Mouse (Mus musculus): Measurements from ENCODE around the gene 1810009A15Rik. TPM values are rescaled to one million over a fixed set of nuclear protein-coding genes. Genes with fewer than 3 reads are reported as not detected.

The 1810009A15Rik gene
- polyA plus RNA-seq, 1 experiment from 2014 or later = 76.8 TPM

DNA sequence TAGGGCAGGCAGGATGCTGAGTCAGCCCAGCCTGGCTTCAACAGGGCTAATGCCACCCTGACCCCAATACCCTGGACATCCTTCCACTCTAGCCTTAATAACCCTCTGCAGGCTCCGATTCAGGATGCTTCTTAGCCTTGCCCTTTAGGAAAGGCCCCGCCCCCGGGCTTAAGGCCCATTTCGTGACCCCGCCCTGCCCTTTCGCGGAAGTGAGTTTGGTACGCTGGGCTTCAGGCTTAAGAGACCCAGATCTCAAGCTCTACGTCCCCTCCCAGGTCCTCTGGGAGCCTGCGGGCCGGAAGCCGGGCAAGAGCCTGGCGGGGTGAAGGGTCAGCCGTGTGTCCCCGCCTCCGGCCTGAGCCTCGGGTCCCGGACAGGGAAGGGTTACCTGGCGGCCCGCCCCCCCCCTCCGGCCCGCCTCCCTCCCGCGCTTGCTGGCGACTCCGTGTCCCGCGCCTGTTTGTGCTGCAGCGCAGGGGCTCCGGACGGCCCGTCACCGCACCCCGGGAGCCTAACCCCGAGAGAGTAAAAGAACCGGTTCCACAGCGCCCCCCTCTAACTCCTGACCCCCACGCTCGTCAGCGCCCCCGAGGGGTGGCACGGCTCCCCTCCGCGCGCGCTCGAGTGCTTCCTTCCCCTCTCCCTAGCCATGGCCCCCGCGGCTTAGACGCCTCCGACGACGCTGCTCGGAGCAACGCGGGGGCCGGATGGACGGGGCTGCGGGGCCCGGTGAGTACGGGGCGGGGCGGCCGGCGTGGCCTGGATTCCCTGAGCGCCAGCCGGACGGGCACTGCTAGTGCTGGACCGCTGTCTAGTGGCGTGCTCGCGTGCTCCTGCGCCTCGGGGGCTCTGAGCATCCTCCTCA lies 40.8 kb downstream of the 1810009A15Rik start, which contains the start of the genes Rom1 and Eml3:
TSS of gene Rom1 (minus strand) at position 133 of the 865 bp plus-strand sequence.
TSS of gene Eml3 (plus strand) at position 329 of the 865 bp plus-strand sequence.
- peak; percentile 75 for ATAC-seq (ENCODE audit: insufficient number of reproducible peaks, low FRiP score, low TSS enrichment, low read depth)
- WGBS = under 1% methylated on average over 72 of the region's 74 CpGs
- peaks cover 29% of the 10 kb centered on the region for H3K4me1 ChIP-seq
- H3K4me2 ChIP-seq = peak within 1 kb of the TSS; percentile 74
- H3K36me3 ChIP-seq = peaks cover 46% of the 10 kb centered on the region
- peak within 1 kb of the TSS; percentile 84 for H3K4me3 ChIP-seq
- peak within 1 kb of the TSS; percentile 88 for H3K27ac ChIP-seq
- peak within 1 kb of the TSS; percentile 76 for H3K9ac ChIP-seq
- no peaks in the 10 kb centered on the region for H3K9me3 ChIP-seq
- no peaks in the 10 kb centered on the region for H3K27me3 ChIP-seq

GRCm38 (mm10) chr19:8930117-8930516 lies 41.5 kb downstream of the 1810009A15Rik start:
- Histone ChIP-seq H3K27ac (peak overlapping the region; percentile 88), H3K36me3 (peaks cover 52% of the 10 kb centered on the region)

DNA sequence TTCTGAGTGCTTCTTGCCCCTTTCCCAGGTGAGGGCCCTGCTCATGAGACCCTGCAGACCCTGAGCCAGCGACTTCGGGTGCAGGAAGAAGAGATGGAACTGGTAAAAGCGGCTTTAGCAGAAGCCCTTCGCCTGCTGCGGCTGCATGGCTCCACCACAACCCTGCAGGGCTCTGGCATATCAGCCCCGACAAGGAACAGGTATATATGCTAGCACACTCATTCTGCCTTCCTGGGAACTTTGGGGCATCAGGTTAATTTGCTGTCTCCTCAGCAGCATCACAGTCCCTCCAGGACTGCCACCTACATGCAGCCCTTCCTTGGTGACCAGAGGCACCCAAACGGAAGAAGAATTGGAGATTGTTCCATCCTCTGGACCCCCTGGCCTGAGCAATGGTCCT lies 42.1 kb downstream of the 1810009A15Rik start:
- H3K36me3 ChIP-seq = peaks cover 51% of the 10 kb centered on the region
- H3K4me3 ChIP-seq = peak overlapping the region; percentile 84
- WGBS = 74% methylated on average over 7 of the region's 7 CpGs
- H3K4me1 ChIP-seq = peaks cover 29% of the 10 kb centered on the region
- H3K4me2 ChIP-seq = peak overlapping the region; percentile 74
- H3K27ac ChIP-seq = no peak overlapping the region
- H3K27me3 ChIP-seq = no peaks in the 10 kb centered on the region
- no peak for ATAC-seq (ENCODE audit: insufficient number of reproducible peaks, low FRiP score, low TSS enrichment, low read depth)
- no peaks in the 10 kb centered on the region for H3K9me3 ChIP-seq
- peak overlapping the region; percentile 76; the same call in 1 of the 2 replicates for H3K9ac ChIP-seq

More at GRCm38 (mm10) chr19:8930117-8930516, 41.5 kb downstream of the 1810009A15Rik start:
- Histone ChIP-seq H3K4me2 (peak overlapping the region; percentile 74), H3K9ac (peak overlapping the region; percentile 76), H3K4me3 (peak overlapping the region; percentile 84), H3K4me1 (peaks cover 29% of the 10 kb centered on the region), H3K9me3 (no peaks in the 10 kb centered on the region), H3K27me3 (no peaks in the 10 kb centered on the region)
- no peak for ATAC-seq (ENCODE audit: insufficient number of reproducible peaks, low FRiP score, low TSS enrichment, low read depth)
- 7% methylated on average over 11 of the region's 11 CpGs for WGBS

DNA sequence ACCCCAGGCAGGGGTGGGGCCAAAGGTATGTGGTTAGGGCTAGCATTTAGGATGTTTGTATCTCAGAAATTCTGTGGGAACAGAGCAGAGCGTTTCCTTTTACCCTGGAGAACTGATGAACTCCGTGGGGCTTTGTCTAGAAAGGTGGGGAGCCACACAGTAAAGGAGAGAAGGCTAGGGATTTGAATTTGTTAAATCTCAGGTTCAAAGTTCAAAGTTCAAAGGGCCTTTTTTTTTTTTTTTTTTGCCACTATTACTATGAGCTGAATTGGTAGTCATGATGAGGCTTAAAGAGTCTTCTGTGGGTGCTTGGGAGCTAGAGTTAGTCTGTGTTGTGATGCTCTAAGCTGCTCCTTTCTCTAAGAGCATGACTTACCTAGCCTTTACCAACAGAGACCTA lies 48.1 kb downstream of the 1810009A15Rik start:
- 87% methylated on average over 2 of the region's 2 CpGs for WGBS
- Histone ChIP-seq H3K4me1 (peaks cover 12% of the 10 kb centered on the region), H3K9me3 (no peaks in the 10 kb centered on the region), H3K4me3 (no peak overlapping the region), H3K27me3 (no peaks in the 10 kb centered on the region), H3K36me3 (peaks cover 67% of the 10 kb centered on the region), H3K27ac (no peak overlapping the region), H3K4me2 (no peak overlapping the region), H3K9ac (no peak overlapping the region)
- no peak for ATAC-seq (ENCODE audit: insufficient number of reproducible peaks, low FRiP score, low TSS enrichment, low read depth)

Small RNA genes within 50 kb of the gene (microRNA-seq; reads per million reads assigned to microRNA genes)
- not detected for gene Mir5136

Other genes with a start within 250 kb of the 1810009A15Rik start
- gene Chrm1, start 225.1 kb upstream of the 1810009A15Rik start, polyA plus RNA-seq (2015; fragmentation: Nextera tagmentation; extraction: Ambion mirVana) = 0.18 and 0.19 TPM in 2 replicates
- 118 and 148 TPM in 2 replicates for gene Slc3a2, start 165.5 kb upstream of the 1810009A15Rik start, polyA plus RNA-seq (2015; fragmentation: Nextera tagmentation; extraction: Ambion mirVana)
- gene Wdr74, start 153.0 kb upstream of the 1810009A15Rik start, polyA plus RNA-seq (2015; fragmentation: Nextera tagmentation; extraction: Ambion mirVana) = 93.8 and 96.0 TPM in 2 replicates
- gene 1700092M07Rik, start 148.1 kb upstream of the 1810009A15Rik start, polyA plus RNA-seq (2015; fragmentation: Nextera tagmentation; extraction: Ambion mirVana) = 1.7 and 2.3 TPM in 2 replicates
- gene Stx5a, start 147.4 kb upstream of the 1810009A15Rik start, polyA plus RNA-seq (2015; fragmentation: Nextera tagmentation; extraction: Ambion mirVana) = 185 and 189 TPM in 2 replicates
- gene Nxf1, start 131.8 kb upstream of the 1810009A15Rik start, polyA plus RNA-seq (2015; fragmentation: Nextera tagmentation; extraction: Ambion mirVana) = 171 and 188 TPM in 2 replicates
- 141 and 155 TPM in 2 replicates for gene Tmem223, start 117.9 kb upstream of the 1810009A15Rik start, polyA plus RNA-seq (2015; fragmentation: Nextera tagmentation; extraction: Ambion mirVana)
- gene Tmem179b, start 114.4 kb upstream of the 1810009A15Rik start, polyA plus RNA-seq (2015; fragmentation: Nextera tagmentation; extraction: Ambion mirVana) = 78.4 and 81.7 TPM in 2 replicates
- 24.9 and 25.3 TPM in 2 replicates for gene Taf6l, start 102.4 kb upstream of the 1810009A15Rik start, polyA plus RNA-seq (2015; fragmentation: Nextera tagmentation; extraction: Ambion mirVana)
- 149 and 152 TPM in 2 replicates for gene Polr2g, start 90.3 kb upstream of the 1810009A15Rik start, polyA plus RNA-seq (2015; fragmentation: Nextera tagmentation; extraction: Ambion mirVana)
- gene Zbtb3, start 86.3 kb upstream of the 1810009A15Rik start, polyA plus RNA-seq (2015; fragmentation: Nextera tagmentation; extraction: Ambion mirVana) = 4.6 and 4.8 TPM in 2 replicates
- 50.4 and 56.8 TPM in 2 replicates for gene Ttc9c, start 69.5 kb upstream of the 1810009A15Rik start, polyA plus RNA-seq (2015; fragmentation: Nextera tagmentation; extraction: Ambion mirVana)
- gene Hnrnpul2, start 68.8 kb upstream of the 1810009A15Rik start, polyA plus RNA-seq (2015; fragmentation: Nextera tagmentation; extraction: Ambion mirVana) = 5.4 and 5.6 TPM in 2 replicates
- gene AC129217.1, start 59.1 kb upstream of the 1810009A15Rik start, polyA plus RNA-seq (2015; fragmentation: Nextera tagmentation; extraction: Ambion mirVana) = not detected in 2 replicates
- gene Bscl2, start 51.4 kb upstream of the 1810009A15Rik start, polyA plus RNA-seq (2015; fragmentation: Nextera tagmentation; extraction: Ambion mirVana) = 77.4 and 93.6 TPM in 2 replicates
- gene Gng3, start 49.7 kb upstream of the 1810009A15Rik start, polyA plus RNA-seq (2015; fragmentation: Nextera tagmentation; extraction: Ambion mirVana) = 2.0 and 3.0 TPM in 2 replicates
- 3.1 and 4.3 TPM in 2 replicates for gene Lrrn4cl, start 38.1 kb upstream of the 1810009A15Rik start, polyA plus RNA-seq (2015; fragmentation: Nextera tagmentation; extraction: Ambion mirVana)
- gene Ubxn1, start 17.4 kb upstream of the 1810009A15Rik start, polyA plus RNA-seq (2015; fragmentation: Nextera tagmentation; extraction: Ambion mirVana) = 173 and 176 TPM in 2 replicates
- 65.9 and 69.1 TPM in 2 replicates for gene Uqcc3, start 7.9 kb upstream of the 1810009A15Rik start, polyA plus RNA-seq (2015; fragmentation: Nextera tagmentation; extraction: Ambion mirVana)
- 69.3 and 76.7 TPM in 2 replicates for gene Lbhd1, start 5.1 kb upstream of the 1810009A15Rik start, polyA plus RNA-seq (2015; fragmentation: Nextera tagmentation; extraction: Ambion mirVana)
- gene Gm49403, start 4.9 kb upstream of the 1810009A15Rik start, polyA plus RNA-seq (2015; fragmentation: Nextera tagmentation; extraction: Ambion mirVana) = not detected in 2 replicates
- gene Gm49416, start 73 bp downstream of the 1810009A15Rik start, polyA plus RNA-seq (2015; fragmentation: Nextera tagmentation; extraction: Ambion mirVana) = not detected in 2 replicates
- gene Ints5, start 4.2 kb downstream of the 1810009A15Rik start, polyA plus RNA-seq (2015; fragmentation: Nextera tagmentation; extraction: Ambion mirVana) = 38.6 and 42.0 TPM in 2 replicates
- gene Ganab, start 9.2 kb downstream of the 1810009A15Rik start, polyA plus RNA-seq (2015; fragmentation: Nextera tagmentation; extraction: Ambion mirVana) = 97.4 and 102 TPM in 2 replicates
- 47.1 and 48.6 TPM in 2 replicates for gene B3gat3, start 31.5 kb downstream of the 1810009A15Rik start, polyA plus RNA-seq (2015; fragmentation: Nextera tagmentation; extraction: Ambion mirVana)
- gene Rom1, start 40.5 kb downstream of the 1810009A15Rik start, polyA plus RNA-seq (2015; fragmentation: Nextera tagmentation; extraction: Ambion mirVana) = 4.0 and 4.6 TPM in 2 replicates
- 41.8 and 42.7 TPM in 2 replicates for gene Eml3, start 40.7 kb downstream of the 1810009A15Rik start, polyA plus RNA-seq (2015; fragmentation: Nextera tagmentation; extraction: Ambion mirVana)
- 155 and 160 TPM in 2 replicates for gene Mta2, start 53.0 kb downstream of the 1810009A15Rik start, polyA plus RNA-seq (2015; fragmentation: Nextera tagmentation; extraction: Ambion mirVana)
- 29.3 and 30.0 TPM in 2 replicates for gene Tut1, start 65.0 kb downstream of the 1810009A15Rik start, polyA plus RNA-seq (2015; fragmentation: Nextera tagmentation; extraction: Ambion mirVana)
- 467 and 482 TPM in 2 replicates for gene Eef1g, start 78.2 kb downstream of the 1810009A15Rik start, polyA plus RNA-seq (2015; fragmentation: Nextera tagmentation; extraction: Ambion mirVana)
- 96.4 and 104 TPM in 2 replicates for gene Ahnak, start 100.4 kb downstream of the 1810009A15Rik start, polyA plus RNA-seq (2015; fragmentation: Nextera tagmentation; extraction: Ambion mirVana)
- gene Scgb1a1, start 199.1 kb downstream of the 1810009A15Rik start, polyA plus RNA-seq (2015; fragmentation: Nextera tagmentation; extraction: Ambion mirVana) = 0.98 and 1.2 TPM in 2 replicates
- gene Asrgl1, start 246.8 kb downstream of the 1810009A15Rik start, polyA plus RNA-seq (2015; fragmentation: Nextera tagmentation; extraction: Ambion mirVana) = 11.5 and 14.1 TPM in 2 replicates